Mouse (Mus musculus) testis, adult 10 weeks (tissue): ENCODE measurements around the gene Nudt16l1. TPM values are rescaled to one million over a fixed set of nuclear protein-coding genes. Genes with fewer than 3 reads are reported as not detected.

Experiments used
- polyA plus RNA-seq: library from polyadenylated mRNA; stranded (reverse); fragments of 350-450 nt; fragmentation: Illumina TruSeq; extraction: RNeasy Lipid Tissue Mini Kit (QIAGEN cat#74804); gene quantifications from one replicate; pipeline ENCODE4 v1.2.3, GENCODE M21; 2014; ENCODE audit warnings: low read depth, low replicate concordance

Gene Nudt16l1
- 5.9 TPM for polyA plus RNA-seq

GRCm38 (mm10) chr16:4938461-4938860, at the start of gene Nudt16l1:
Gene Nudt16l1 (plus strand): TSS chr16:4938761.

GRCm38 (mm10) chr16:4963797-4964709, 25.5 kb downstream of the Nudt16l1 start, which contains the start of gene Anks3:
Gene Anks3 (minus strand): TSS chr16:4964205.

Other genes starting within 250 kb of the Nudt16l1 start
- gene Nmral1, start 219.4 kb upstream of the Nudt16l1 start, polyA plus RNA-seq: 0.28 TPM
- gene Hmox2, start 212.4 kb upstream of the Nudt16l1 start, polyA plus RNA-seq: 639 TPM
- gene Cdip1, start 148.5 kb upstream of the Nudt16l1 start, polyA plus RNA-seq: 26.2 TPM
- 21.1 TPM for gene 4930562C15Rik, start 103.3 kb upstream of the Nudt16l1 start, polyA plus RNA-seq
- gene Ubald1, start 58.4 kb upstream of the Nudt16l1 start, polyA plus RNA-seq: 4.2 TPM
- gene Mgrn1, start 52.5 kb upstream of the Nudt16l1 start, polyA plus RNA-seq: 2.8 TPM
- 9.8 TPM for gene Anks3, start 25.4 kb downstream of the Nudt16l1 start, polyA plus RNA-seq
- gene Sept12, start 59.1 kb downstream of the Nudt16l1 start, polyA plus RNA-seq: 61.6 TPM
- gene Smim22, start 68.5 kb downstream of the Nudt16l1 start, polyA plus RNA-seq: not detected
- 3.5 TPM for gene Rogdi, start 74.8 kb downstream of the Nudt16l1 start, polyA plus RNA-seq
- gene Glyr1, start 111.1 kb downstream of the Nudt16l1 start, polyA plus RNA-seq: 50.3 TPM
- gene Ubn1, start 111.3 kb downstream of the Nudt16l1 start, polyA plus RNA-seq: 24.4 TPM
- 0.06 TPM for gene Ppl, start 193.7 kb downstream of the Nudt16l1 start, polyA plus RNA-seq
- not detected for gene Sec14l5, start 208.3 kb downstream of the Nudt16l1 start, polyA plus RNA-seq